Mouse (Mus musculus) brain, embryonic 14.5 days (tissue): ENCODE results near the gene Fam171a1. TPM values are rescaled to one million over a fixed set of nuclear protein-coding genes. Genes with fewer than 3 reads are reported as not detected.

Source experiments
- DNase-seq: peaks from one replicate; pipeline ENCODE4 v3.0.0-alpha.2; 2011; ENCODE audit warnings: low read depth
- CTCF ChIP-seq: fragments of 200-500 bp; IDR thresholded peaks from 2 replicates; pipeline ENCODE4 v1.5.1; 2012; ENCODE audit warnings: inconsistent platforms, mild to moderate bottlenecking, moderate library complexity, borderline replicate concordance; ENCODE audit not compliant: insufficient read depth, insufficient read length; ENCODE audit errors: extremely low read depth
- POLR2A ChIP-seq: fragments of 200-500 bp; IDR thresholded peaks from 2 replicates; pipeline ENCODE4 v1.6.1; 2012; ENCODE audit warnings: mild to moderate bottlenecking, inconsistent platforms, borderline replicate concordance; ENCODE audit not compliant: poor library complexity, insufficient read depth, insufficient read length, severe bottlenecking; ENCODE audit errors: extremely low read depth
- polyA plus RNA-seq: library from polyadenylated mRNA; depleted of rRNA; stranded (reverse); fragments of >200 nt; gene quantifications from 2 replicates; pipeline ENCODE4 v1.2.3, GENCODE M21; 2012

The Fam171a1 gene
- polyA plus RNA-seq, 1 experiment: 59.7 TPM

DNA sequence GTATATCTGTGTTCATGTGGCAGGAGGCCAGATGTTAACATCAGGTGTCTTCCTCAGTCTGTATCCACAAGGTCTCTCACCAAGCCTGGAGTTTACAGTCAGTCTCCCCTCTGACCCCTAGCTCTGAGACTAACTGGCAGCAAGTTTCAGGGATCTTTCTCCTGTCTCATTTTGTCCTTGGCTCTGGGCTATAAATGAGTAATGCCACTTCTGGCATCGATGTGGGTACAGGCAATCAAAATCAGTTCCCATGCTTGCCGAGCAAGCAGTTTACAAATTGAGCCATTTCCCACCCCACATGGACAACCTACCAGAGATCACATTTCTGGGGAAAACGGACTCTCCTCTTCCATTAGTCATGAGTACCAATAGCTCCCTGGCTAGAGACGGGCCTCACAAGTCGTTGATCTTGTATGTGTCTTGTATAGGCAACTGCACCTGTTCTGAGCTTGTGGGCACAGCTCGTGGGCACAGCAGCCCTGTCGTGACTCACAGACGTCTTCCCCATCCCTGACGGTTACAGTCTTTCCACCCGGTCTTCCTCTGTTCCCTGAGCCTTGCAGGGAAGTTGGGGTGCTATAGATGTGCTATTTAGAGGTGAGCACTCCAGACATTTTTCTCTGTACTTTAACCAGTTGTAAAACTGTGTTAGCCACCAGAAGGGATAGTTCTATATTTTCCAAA, 43.8 kb downstream of the Fam171a1 start:
- TF ChIP-seq CTCF (no peak), POLR2A (no peak)
- DNase-seq: no peak

DNA sequence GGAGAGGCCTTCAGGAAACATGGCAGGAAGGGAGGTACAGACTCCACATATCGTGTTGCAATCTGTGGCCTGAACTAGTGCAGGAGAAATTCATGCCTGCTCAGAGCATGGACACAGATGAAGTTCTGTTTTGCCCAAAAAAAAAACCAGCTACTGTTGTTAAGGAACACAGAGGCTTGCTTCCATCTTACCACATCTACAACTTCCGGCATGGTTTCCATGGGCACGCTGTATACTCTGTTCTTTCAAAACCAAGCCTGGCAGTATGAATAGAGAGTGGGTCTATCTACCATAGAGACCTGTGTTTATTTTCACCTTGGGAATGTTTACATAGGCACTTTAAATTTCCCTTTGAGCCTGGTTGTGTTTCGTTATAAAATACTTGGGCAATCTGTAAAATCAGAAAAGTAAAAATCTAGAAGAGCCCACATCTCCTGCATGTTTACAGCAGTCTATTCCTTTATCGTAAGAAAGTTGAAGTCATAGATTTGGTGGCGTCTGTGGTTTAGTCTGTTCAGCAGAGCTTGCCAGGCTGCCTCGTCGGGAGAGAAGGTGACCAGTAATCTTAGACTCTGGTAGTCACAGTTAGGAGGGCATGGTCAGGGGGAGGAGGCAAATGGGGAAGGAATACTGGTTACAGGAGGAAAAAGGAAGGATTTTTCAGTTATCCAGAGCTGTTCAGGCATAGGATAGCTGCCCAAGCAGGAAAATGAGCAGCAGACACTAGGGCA, 44.8 kb downstream of the Fam171a1 start:
- no peak for DNase-seq

DNA sequence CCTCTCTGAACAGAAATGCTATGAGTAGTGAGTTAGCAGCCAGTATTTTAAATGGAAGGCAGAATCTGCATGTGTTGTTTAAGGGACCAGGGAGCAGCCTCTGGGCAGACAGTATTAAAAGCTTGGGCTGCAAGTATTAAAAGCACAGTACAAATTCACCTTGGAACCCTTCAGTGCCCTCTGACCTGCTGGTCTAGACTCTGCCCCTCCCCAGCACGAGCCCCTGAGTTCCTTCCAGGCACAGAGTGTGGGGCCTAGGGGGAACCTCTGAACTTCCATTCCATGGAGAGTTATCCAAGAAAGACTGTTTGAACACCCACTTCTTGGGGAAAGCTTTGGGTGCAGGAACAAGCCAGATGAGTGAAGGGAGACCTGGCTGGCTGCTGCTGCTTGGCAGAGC, 47.6 kb downstream of the Fam171a1 start:
- no peak for DNase-seq
- TF ChIP-seq CTCF (no peak), POLR2A (no peak)

More for the DNA sequence above, 44.8 kb downstream of the Fam171a1 start:
- TF ChIP-seq CTCF (no peak), POLR2A (no peak)

DNA sequence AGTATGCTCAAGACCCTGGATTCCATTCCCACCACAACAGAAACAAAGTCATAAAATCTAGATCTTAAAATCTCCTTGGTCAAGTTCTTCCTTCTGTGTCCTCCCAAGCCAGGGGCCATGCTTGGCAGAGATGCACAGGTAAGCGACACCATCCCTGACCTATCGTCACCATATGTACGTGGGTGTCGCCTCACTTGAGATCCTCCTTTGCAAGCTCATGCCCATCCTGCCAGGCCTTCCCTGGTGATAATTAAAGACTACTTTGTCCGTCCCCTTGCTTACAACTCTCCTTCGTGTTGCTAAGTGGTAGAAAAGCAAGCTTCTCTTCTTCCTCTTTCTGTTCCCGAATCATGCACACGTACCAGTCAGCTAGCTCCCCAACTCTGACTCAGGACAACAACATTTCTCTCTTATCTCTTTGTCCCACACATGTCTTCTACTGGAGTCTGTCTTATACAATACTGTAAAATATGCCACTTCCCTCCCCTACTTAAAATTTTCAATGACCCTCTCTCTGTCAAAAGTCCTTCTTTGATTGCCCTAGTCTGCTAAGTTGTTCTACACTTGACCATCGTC, 49.6 kb downstream of the Fam171a1 start:
- no peak for DNase-seq

DNA sequence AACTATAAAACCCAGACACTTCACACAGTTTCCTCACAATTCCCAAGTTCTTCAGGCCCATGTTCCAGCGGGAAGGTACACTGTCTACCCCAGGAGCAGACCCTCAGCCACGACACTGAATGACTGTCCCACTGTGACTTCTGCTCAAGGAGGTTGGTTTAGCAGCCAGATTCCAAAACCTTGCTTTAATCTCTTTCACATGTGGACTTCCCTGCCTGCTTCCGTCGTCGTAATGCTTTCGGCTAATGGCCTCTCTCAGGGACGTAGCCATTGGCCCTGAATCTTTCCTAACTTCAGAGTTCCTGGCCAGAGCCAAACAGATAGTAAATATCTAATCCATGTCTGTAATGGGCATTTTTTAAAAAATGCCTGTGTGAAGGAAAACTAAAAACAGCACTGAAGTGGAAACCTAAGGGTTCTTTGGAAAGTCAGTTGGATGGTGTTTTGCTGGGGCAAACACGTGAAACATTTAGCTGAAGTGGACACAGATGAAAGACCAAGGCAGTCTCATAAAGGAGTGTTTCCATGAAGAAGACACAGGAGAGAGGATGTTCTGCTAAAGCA, 51.1 kb downstream of the Fam171a1 start:
- no peak for DNase-seq
- no peak for TF ChIP-seq CTCF
- no peak for TF ChIP-seq POLR2A

More for the DNA sequence above, 49.6 kb downstream of the Fam171a1 start:
- TF ChIP-seq CTCF (no peak), POLR2A (no peak)

DNA sequence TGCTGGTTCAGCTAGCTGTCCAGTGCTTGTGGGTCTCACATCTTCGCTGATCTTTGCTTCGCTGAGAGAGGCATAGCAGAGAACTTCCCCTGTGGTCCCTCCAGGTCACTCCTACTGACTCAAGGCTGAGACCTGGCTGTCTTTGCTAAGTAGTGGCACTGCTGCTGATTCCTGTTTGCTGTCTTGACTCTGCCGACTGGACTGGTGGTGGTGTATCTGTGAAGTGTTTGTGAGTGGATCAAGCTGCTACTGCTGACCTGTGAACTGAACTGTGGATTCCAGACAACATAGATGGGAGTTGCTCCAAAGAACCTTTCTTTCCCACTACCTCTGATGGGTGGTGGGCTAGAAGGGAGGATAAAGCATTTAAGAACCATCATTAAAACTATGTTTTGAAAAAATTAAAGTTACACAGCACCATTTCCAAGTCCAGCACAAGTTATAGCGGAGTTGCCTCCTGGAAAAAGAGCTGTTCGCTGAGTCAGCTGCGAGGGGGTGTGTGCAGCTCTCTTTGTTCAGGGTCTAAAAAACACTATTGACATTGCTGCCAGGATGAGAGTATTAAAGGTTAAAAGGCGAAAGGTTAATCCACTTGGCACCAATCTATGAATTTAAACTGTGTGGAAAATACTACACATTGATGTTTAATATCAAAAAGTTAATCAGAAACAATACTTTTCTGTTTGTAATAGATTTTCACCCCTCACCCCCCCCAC, 52.0 kb downstream of the Fam171a1 start:
- TF ChIP-seq CTCF (no peak), POLR2A (no peak)
- no peak for DNase-seq

DNA sequence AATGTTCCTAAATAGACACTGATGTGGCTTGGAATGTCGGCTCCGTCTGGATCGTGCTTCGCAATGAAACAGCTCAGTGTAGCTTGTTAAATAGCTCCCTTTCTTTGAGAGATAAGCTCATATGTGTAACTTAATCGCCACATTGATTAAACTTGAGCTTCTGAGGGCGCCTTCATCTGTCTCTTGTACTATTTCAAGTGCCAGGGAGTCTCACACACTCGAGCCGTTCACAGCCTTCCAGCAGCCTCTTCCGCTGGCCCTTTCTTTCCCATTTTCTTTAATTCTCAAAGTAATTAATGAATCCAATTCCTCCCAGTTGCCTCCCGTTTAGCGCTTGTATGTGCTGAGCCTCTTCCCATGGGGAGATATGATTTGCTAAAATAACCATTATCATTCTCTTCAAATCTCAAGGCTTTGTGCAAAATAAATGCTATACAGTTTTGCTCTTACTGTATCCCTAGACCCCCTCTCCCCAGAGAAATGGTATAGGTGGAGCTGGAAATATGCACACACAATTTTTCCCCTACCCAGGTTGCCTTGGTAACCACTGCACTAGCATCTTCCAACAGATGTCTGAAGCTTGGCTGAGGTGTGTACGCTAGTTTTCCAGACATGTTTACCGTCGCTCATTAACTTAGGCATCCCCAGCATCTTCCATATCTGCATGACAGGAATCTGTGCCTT, 54.8 kb downstream of the Fam171a1 start:
- TF ChIP-seq POLR2A (no peak), CTCF (no peak)
- peak; percentile 87 for DNase-seq

DNA sequence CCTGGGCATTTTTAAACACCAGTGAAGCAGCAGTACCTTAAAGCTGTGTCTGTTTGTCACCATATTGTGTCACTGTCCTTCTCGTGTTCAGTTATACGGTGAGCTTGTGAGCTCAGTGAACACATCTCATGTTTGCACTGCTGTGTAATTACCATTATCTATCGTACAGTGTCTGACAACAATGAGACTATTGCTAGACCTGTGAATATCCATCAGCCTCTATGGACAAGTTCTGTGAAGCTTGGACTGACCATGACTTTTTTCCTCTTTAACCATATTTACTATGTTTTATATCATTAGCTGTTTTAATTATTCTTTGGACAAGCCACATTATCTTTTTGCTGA, 55.4 kb downstream of the Fam171a1 start:
- DNase-seq: no peak
- TF ChIP-seq POLR2A (no peak), CTCF (no peak)

DNA sequence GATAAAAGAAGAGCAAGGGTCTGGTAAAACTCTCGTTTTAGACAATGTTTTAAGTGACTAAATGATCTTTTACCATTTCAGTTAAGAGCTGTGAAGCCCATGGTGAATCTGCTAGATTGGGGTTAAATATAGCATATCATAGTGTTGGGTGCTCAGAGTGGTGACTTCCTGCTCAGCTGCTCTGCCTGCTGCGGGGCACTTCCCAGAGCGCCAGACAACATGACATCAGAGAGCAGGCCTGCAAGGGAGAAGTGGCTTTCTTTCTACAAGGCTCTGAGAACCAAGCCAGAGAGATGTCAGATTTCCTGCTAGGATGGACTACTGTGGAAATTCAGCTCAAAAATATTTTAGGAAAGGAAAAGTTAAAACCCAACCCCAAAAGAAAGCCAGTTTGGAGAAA, 57.8 kb downstream of the Fam171a1 start:
- no peak for DNase-seq
- TF ChIP-seq POLR2A (no peak), CTCF (no peak)

DNA sequence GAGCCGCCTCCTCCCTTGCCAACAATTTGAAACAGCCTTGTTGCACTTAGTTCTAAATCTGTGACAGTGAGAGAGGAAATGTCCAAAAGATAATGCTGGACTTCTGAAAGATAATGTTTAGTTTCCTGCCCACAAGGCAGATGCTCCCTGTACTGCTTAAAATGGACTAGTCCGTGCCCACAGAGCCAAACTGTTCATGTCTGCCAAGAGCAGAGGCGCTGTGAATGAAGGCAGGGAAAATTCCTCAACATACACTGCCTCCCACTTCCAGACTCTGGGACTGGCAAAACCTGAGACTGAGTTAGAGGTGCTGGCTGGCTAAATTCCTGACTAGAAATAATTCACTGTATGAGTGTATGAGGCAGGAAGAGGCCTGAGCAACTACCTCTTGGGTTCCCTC, 58.6 kb downstream of the Fam171a1 start:
- DNase-seq: peak; percentile 42
- no peak for TF ChIP-seq POLR2A
- no peak for TF ChIP-seq CTCF
